Mouse (Mus musculus): ENCODE measurements at regions not wholly inside any gene's neighbourhood (a gene's known extent, or its start where the extent isn't known, plus 50 kb on each side); places are given as distances from the start of the nearest gene placed in this dataset.
A peak's percentile ranks its signal among the peaks of the same experiment; 100 is the strongest.

- DNase-seq, result no peak
Observed at GRCm38 (mm10) chr4:106244384-106244819, 71.6 kb upstream of the Usp24 start.

GRCm38 (mm10) chr4:106244826-106245510, 71.0 kb upstream of the Usp24 start:
- no peak for DNase-seq

GRCm38 (mm10) chr4:106246695-106247094, 69.3 kb upstream of the Usp24 start:
- DNase-seq, result no peak

GRCm38 (mm10) chr4:106247398-106247797, 68.6 kb upstream of the Usp24 start:
- DNase-seq, result no peak

- no peak for DNase-seq
Observed at GRCm38 (mm10) chr4:106248272-106248671, 67.7 kb upstream of the Usp24 start.

GRCm38 (mm10) chr4:106249028-106249782, 66.8 kb upstream of the Usp24 start:
- no peak for DNase-seq

GRCm38 (mm10) chr4:106250048-106250447, 66.0 kb upstream of the Usp24 start:
- no peak for DNase-seq

GRCm38 (mm10) chr4:106251430-106251829, 64.6 kb upstream of the Usp24 start:
- no peak for DNase-seq

GRCm38 (mm10) chr4:106252946-106253345, 63.1 kb upstream of the Usp24 start:
- DNase-seq, result no peak

- DNase-seq, result no peak
Observed at GRCm38 (mm10) chr4:106254761-106255475, 61.1 kb upstream of the Usp24 start.

GRCm38 (mm10) chr4:106255959-106256609, 59.9 kb upstream of the Usp24 start:
- DNase-seq, result peak; percentile 71

- no peak for DNase-seq
Observed at GRCm38 (mm10) chr4:106261404-106261803, 54.6 kb upstream of the Usp24 start.

- DNase-seq, result no peak
Observed at GRCm38 (mm10) chr4:106261901-106262560, 54.0 kb upstream of the Usp24 start.

- no peak for DNase-seq
Observed at GRCm38 (mm10) chr4:106262751-106263725, 53.0 kb upstream of the Usp24 start.

All from adrenal gland, postnatal 14 days (tissue).